Mouse (Mus musculus): ENCODE results near the gene Zbtb38.

Gene Zbtb38

DNA sequence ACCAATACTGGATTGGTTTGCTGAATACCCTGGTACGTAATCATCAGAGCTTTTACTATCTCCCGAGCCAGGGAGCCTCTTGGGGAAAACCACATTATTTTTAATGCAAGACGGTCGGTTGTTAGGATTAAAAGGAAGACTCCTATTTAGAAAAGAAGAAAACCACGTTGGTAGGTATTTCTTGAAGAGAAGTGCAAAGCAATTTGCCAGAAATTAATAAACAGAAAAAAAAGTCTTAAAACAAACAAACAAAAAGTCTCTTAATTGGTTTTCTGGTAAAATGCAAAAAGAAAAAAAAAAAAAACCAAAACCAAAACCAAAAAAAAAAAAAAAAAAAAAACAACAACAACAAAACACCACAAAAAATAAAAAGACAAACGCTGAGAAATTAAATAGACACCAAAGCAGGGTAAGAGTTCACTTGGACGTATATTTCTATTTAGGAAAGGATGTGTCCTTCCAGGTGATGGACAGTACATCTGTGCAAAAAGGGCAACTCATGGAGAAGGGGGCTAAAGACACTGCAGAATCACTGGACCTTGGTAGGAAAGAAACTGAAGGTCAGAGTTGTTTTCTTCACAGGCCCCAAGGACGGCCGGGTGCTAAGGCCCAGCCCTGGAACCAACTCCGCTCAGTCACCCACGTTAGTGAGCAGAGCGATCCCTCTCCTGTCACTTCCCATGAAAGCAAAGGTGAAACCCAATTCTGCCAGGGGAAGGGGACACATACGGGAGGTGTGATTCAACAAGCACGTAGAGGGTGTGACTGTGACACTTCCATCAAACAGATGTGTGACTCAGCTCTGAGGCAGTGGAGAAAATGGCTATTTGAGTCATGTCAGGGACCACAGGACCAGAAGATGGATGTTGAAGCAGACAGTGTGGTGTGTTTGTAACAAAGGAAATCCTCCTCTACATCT, 38.9 kb downstream of the Zbtb38 start:
- DNase-seq: no peak

DNA sequence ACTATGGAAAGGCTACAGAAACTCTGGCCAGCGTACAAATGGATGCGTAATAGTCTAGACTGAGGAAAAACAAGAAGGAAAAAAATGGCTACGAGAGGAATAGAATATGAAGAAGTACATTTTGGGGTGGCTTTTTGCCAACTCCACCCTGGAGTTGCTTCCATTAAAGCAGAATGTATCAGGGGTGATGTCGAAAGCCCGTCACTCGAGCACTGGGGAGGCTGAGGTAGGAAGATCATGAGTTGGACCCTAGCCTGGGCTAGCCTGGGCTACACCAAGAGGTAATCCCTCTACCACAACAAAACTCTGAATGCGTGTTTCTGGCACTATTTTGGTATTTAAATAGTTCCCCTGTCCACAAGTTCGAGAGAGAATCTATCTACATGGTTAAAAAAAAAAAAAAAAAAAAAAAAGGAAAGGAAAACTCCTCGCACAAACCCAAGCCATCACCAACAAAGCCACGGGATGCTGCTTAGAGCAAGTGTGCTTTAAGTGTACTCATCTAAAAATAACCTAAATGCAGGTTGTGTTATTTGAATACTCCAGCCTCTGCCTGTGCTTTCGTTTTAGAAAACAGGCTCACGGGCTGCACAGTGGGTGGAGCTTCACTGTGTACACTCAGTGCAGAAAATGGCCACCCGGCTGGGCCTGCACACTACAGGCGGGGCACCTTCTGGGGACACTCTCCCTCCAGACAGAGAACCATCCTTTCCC, 39.7 kb downstream of the Zbtb38 start:
- no peak for DNase-seq

DNA sequence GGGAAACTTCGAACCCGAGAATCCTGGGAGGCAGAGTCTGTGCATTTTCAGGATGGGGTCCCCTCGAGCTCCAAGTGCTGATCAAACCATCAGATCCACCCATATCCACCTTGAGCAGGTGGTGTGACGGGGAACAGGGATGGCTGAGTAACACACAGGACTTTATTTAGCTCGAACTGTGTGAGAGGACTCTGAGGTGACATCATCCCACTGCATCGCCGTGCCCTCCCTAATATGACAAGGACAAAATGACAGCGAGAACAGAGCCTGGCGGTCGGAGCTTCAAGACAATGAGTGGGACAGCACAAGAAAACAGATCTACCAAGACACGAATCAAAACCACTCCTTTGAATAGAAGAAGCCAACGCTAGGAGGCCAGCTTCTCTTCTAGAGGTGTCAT, 40.6 kb downstream of the Zbtb38 start:
- no peak for DNase-seq

DNA sequence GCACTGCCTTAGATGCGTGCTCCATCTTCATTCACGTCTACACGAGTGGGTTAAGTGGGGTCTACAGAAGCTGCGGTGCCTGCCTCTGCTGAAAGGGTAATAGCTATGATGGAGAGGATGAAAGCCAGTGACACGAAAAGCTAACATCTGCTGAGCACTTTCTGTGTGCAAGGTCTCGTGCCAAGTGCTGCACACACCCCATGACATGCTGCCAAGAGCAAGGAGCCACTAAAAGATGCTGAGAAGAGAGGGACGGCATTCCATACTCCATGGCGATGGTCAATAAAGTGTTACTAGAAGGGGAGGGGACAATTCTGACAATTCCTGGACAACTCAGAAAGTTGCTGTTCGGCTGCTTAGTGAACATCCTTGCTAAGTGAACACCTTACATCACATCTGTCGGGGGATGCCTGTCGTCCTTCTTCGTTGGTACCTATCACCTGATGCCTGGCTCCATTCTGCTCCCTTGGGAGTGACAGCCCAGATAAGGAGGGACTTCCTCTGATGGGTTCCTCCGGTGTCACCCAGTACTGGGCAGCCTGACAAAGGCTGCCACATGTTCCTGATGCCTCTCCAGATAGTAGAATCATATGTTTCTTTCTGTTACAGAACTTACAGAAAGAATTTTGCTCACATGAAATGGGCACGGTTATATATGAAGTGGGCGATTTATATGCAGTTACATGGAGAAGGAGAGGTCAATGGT, 42.2 kb downstream of the Zbtb38 start:
- peak in 1 of 2 experiments; percentile 55 for DNase-seq

DNA sequence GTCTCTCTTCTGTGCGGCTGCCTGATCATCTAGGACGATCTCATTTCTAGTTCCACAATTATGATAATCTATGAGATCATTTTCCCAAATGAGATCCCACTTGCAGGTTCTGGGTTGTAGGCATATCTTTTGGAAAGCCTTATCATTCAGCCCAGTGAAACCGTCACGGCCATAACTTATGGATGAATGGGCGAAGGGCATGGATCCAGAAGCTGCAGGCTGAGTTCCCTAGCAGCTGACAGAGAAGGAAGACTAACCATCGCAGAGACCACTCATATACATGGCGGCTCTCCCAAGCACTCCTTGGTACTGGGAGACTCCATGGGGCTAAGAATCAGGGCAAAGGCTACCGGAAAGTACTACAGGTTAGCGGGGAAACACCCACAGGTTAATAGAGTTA, 43.7 kb downstream of the Zbtb38 start:
- DNase-seq: peak; percentile 80 to 81

DNA sequence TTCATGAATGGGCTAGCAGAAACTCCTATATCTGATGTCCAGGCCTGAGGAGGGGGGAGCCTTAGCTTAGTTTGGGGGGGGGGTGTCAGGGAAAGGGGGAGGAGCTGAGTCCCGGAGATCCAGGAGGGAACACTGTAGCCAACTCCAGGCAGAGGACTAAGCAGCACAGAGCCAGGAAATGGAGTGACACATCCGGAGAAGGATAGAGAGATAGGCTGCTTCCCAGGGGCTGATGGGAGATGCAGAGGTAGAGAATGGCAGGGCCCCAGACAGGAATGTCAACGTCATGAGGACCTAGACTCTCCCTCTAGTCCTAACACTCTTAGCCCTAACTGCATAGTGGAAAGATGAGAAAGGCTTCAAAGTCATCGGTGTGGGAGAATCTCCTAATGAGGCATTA, 44.7 kb downstream of the Zbtb38 start:
- no peak for DNase-seq

DNA sequence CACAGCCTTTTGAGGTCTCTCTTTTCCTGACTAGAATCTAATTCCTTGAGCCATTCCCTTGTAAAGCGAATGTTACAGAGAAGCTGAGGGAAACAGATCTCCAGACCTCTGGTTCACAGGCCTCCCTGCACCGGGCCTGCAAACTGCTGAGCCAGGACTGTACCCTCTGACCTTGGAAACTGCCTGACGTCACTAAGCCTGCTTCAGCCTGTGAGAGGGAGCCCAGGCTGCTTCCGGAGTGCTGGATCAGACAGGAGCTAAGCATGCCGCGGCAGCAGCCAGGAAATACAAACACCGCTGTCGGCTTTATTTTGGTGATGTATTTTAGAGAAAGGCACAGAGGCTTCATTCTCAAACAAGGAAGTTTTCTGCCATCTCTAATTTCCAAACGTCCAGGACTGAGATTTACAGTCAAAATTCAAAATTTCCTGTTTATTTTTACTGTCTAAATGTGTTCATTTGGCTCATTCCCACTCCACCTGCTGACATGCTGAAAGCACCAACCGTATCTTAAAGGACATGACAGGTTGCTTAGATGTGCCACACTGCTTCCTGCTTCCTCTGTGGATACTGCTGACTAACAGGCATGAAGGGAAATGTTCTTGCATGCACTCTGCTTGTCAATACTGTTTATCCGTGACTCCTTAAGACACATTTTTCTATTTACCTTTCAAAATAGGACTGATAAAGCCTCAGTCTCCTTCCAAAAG, 46.9 kb downstream of the Zbtb38 start:
- DNase-seq: peak; percentile 66 to 73

DNA sequence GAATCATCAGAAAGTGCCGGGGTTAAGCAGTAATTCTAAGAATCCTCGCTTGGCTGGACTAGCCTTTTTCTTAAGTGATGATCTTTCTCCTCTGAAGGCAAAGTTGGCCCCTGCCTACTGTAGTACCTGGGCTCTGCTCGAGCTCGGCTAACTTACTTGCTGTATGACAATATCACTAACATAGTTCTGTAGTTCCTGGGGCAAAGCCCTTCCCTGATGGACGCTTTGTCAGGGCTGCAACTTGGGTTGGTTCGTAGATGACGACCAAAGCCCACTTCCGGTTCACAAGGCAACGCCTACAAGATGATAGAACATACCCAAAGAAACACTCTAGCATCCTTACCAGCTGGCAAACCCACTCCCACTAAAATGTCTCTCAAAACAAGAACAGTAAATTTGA, 47.7 kb downstream of the Zbtb38 start:
- no peak for DNase-seq

DNA sequence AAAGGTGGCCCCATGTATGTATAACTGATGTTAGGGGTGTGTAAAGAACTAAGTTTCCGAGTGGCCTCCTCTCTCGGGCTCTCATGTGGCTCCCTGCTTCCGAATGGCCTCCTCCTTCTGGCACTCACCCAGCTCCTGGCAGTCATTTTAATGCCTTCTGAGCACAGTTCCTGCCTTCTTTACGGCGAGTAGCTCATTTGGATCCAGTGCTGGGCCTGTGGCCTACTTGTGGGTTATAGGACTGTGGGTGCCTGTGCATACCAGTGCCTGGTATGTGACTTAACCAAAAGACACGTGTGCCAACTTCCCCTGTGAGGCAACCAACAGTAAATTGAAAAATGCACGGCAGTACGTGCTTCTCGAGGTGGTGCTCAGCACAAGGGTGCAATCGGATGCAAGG, 50.7 kb downstream of the Zbtb38 start:
- peak; percentile 70 to 75 for DNase-seq

DNA sequence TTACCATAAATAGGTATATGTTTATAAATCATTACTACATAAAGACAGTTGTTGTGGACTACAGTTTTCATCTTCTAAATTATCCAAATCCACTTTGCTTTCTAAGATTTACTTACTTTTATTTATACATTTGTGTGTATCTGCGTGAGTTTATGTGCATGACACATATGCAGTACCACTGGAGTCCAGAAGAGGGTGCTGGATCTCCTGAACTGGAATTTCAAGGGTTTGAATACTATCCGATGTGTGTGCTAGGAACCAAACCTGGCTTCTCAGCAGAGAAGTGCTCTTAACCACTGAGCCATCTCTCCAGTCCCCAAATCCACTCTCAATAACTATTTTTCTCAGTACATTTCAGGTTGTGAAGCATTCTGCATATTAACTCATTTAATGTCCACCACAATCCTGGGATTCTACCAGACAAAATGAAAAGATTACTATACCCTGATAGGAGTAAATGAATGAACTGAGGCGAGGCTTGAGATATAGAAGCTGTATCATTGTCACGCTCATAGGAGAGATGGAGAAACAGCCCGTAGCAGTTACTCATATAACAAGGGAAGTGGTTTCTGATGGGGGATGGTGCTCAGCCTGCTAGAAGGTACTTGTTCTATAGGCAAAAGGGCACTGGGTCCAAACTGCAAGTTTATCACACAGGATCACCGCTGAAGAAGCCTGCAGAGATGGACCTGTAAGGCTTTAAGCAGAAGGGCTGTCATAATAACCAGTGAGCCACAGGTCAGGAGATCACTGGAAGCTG, 53.2 kb downstream of the Zbtb38 start:
- no peak for DNase-seq

DNA sequence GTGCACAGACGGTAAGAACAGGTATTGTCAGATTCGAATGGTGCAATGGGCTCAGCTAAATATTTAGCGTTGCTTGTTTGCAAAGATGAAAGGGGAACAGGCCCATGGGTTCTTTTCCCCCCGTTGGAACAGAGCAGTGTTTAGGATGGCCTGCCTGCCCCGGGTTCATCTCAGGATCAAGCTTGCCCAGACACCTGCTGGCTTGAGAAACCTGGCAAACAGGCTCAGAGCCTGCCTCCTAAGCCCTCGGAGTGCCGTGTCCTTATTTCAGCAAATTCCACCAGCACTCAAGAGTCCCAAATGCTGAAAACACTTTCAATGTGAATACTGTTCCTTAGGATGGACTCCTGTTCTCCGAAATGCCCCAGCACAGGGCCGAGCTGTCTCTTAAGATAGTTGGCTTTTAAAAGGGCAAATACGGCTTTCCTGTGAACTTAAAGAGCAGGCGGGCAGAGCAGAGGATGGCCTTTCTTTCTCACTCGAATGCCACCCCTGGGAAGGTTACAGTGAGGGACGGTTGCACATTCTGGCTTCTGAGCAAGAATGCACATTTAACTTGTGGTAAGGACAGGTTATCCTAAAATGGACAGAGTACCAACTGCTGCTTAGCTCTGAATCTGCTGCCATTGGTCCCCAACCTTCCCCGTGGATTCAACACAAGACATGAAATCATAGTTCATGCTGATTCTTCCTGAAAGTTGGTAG, 55.7 kb downstream of the Zbtb38 start:
- DNase-seq: no peak

DNA sequence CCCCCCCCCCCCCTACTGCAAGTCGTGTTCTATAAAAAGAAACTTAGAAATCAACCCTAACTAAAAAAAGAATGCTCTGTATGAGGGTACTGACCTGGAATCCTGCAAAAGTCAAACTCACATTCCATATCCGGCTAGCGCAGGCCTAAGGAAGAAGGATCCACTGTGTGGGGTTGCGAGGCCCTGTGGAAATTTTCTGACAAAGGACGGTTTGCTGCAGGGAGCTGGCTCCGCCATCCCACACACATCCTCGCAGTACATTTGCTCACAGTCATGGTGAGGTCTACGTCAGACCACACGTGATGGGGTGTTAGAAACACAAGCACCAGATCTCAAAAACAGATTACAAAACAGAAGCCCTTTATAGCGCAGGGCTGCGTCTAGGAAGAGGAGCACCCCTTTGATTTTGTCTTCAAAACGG, 56.5 kb downstream of the Zbtb38 start:
- DNase-seq: no peak

DNA sequence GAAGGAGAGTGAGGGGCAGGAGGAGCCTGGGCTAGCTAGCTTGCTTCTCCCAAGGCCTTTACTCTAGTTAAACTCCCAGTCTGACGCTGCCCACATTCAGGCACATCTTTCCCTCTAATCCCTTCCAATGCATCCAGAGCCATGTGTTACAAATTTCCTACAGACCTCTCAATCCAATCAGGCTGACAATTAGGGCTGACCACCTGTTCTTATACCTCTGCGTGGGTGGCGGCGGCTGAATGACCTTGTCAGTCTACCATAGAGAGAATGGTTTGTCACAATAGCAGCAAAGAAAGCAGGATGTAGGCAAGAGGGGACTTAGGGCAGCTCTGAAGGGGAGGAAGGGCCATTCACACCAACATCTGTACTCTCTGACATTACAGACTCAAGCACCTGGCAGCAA, 62.2 kb downstream of the Zbtb38 start:
- DNase-seq: no peak

DNA sequence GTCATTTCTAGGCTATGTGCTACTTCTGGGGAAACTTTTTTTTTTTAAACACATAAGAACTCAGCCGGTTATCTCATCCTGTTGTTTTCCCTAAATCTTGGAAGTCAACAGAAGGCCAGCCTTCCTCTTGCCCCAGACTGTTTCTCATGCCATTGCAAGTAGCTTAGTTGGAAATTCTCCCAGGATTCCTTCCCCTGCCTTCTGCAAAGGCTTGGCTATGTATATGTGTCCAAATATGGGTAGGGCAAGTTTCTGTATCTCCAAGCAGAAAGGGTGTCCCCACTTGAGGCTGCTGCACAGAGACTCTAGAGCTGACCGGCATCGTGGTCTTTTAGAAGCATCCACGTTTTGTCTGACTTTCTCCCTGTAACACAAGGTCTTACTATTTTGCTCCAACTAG, 63.6 kb downstream of the Zbtb38 start:
- no peak for DNase-seq

DNA sequence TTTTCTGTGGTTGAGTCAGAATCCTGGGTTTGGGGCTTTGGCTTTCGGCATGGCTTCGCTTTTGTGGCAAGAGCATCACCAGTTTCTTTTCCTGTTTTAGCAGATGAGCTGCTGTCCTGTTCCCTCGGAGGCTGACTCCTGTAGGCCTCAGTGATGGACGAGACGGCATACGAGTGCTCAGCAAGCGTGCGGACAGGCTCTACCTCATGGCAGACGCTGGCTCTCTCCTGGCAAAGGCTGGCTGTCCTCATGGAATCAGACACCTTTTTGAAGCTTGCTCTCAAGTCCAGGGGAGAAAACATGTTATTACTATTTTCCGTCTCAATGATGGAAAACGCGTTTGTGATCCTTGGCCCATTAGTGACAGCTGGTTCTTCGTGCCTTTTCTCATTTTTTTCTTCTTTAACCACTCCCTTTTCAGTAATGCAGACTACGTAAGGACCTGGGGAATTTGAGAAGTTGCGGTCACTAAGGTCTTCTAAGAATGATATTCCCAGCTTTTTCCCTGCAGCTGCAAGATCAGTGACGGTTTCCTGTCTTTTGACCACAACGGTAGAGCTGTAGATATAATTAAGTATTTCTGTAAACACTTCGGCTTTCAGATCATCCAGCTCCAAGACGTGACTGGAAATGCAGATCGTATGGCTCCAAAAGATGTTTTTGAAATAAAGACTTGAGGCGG, 64.3 kb downstream of the Zbtb38 start:
- no peak for DNase-seq

DNA sequence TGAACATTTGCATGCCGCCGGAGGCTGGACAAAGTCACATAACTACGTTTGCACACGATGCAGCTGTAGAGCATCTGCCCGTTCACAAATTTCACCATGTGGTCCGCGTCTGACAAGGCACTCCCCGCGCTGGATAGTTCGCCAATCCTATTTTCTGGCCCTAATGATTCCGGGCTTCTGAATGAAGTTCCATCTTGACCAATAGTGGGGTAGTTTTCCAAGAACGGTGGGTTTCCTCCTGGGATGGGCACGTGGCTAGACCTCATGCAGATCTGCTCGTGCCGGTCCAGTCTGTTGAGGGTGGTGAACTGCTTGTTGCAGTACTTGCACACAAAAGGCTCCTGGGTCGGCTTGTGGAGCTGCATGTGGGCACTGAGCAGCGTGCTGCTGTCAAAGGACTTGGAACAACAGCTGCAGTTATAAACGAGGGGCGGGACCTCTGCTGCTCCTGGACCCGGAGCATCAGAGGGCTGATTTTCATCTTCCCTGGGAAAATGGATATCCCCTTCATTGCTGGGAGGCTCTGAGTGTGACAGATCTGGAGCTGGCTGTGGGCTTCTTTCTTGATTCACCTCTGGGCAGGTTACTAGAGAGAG, 64.9 kb downstream of the Zbtb38 start:
- DNase-seq: no peak

DNA sequence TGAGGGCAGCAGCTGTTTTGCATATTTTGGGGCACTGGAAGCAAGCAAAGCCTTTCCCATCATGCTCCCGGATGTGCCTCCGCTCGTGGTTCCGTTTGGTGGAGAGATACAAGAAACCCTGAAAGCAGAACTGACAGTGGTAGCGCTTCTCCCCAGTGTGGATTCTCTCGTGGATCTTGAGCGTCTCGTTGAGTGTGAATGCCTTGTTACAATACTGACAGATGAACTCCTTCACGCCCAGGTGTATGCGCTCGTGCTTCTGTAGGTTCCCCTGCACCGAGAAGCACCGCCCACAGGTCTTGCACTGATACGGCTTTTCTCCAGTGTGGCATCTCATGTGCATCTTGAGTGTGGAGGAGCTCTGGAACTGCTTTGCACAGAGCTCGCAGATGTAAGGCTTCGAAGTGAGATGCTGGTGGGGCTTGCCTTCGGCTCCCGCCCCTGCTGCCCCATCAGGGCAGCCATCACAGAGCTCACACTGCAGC, 67.0 kb downstream of the Zbtb38 start:
- no peak for DNase-seq

DNA sequence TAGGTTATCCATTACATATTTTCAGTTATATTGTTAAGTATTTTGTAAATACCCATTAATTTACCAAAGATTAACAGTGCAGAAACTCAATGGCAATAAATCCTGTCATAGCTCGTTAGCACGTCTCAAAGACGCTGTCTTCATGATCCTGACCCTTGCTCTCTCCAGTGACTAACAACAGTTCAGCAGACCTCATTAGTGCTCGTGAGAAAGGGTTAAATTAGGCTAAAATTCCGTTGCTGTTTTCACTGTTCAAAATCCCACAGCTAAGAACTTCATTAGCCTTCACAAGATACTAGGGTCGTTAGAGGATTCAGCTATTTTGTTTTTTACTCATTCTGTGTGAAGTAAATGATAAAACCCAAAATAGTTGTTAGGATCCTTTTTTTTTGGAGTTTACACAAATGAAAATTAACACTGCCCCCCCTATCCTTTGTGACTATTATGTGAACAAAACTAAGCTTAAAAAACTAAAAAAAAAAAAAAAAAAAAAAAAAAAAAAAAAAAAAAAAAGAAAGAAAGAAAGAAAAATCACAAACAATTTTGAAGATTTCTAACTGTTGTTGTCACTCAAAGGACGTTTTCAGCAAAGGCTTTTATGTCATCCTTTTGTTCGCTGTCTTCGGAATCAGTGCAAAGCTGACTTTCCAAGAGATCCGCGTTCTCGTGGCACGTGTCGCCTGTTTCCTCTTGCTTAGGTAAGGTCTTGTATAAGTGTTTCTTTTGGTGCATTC, 67.6 kb downstream of the Zbtb38 start:
- no peak for DNase-seq

DNA sequence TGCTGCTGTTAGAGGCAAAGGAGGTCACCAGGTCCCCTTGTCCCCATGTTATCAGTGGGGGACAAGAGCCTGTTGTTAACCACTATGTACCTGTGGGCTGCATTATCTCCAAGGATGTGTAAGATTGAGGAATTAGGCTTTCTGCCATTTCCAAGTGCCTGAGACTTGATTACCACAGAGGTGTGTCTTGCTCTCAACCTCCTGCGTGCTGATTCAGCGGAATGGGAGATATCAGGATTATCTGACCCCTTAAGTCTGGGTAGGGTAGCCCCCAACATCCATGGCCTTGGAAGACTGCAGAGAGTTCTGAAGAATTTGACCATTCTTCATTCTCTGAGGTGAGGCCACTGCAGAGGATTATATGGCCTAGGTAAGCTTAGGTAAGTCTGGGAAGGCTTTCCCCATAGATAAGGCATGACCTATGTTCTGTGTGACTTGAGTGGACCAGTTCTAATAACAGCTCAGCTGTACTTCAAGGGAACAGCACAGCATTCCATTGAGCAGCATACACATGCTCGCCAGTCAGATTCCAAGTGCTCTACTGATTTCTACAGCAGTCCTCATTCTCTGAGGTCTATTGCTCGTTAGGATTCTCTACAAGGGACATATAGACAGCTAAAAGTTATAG, 68.4 kb downstream of the Zbtb38 start:
- no peak for DNase-seq
